Mouse (Mus musculus): ENCODE measurements around the gene Cntd1.

DNA sequence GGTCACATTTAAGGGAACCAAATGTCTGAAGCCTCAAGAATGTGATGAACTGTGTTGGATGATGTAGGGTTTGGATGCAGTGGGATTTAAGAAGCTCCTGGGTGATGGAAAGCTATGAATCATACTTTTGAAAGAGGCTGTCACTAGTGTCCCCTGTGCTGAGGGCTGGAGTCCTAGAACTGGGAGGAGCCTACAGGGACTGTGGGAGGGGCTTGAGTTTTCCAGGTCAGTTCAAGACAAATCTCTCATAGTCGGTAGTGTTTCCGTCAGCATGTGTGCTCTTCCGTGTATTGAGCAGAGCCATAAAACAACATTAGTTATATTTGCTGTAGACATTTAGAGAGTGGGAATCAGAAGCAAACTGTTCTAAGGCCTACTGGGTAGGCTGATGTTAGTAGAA is 48.5 kb downstream of the Cntd1 start:
- TF ChIP-seq POLR2A (IDR thresholded peaks at IDR 0.05; ENCODE audit: borderline replicate concordance, control insufficient read depth, low read depth, low read length) (no peak), CTCF (IDR thresholded peaks at IDR 0.05; ENCODE audit: control insufficient read depth, insufficient read depth, low read length) (no peak)

Data from bone marrow, adult 2 months (tissue).